Mouse (Mus musculus) CH12.LX (cell line): ENCODE results near the gene Ptms.

Source experiments
- CTCF ChIP-seq, 2 experiments: IDR thresholded peaks in 1 of 2; conservative IDR thresholded peaks in 1 of 2; 2 replicates each; pipeline ENCODE4 v1.5.1; 2011 to 2012; ENCODE audit warnings: low read depth in 2 of 2, low read length in 2 of 2, improper control_type of control experiment in 1 of 2, inconsistent platforms in 1 of 2, mild to moderate bottlenecking in 1 of 2, moderate library complexity in 1 of 2
- MAFK ChIP-seq: IDR thresholded peaks from 2 replicates; pipeline ENCODE4 v1.6.1; 2011; ENCODE audit warnings: low read length, improper control_type of control experiment; ENCODE audit not compliant: insufficient replicate concordance
- MAX ChIP-seq: IDR thresholded peaks from 2 replicates; pipeline ENCODE4 v1.6.1; 2011; ENCODE audit warnings: low read length, improper control_type of control experiment
- MAZ ChIP-seq: IDR thresholded peaks from 2 replicates; pipeline ENCODE4 v1.6.1; 2012; ENCODE audit warnings: low read depth, mild to moderate bottlenecking, inconsistent platforms, low read length, improper control_type of control experiment, moderate library complexity
- POLR2A ChIP-seq: IDR thresholded peaks from 2 replicates; pipeline ENCODE4 v1.6.1; 2011; ENCODE audit warnings: low read depth, mild to moderate bottlenecking, improper control_type of control experiment, low read length
- POLR2AphosphoS2 ChIP-seq: IDR thresholded peaks from 2 replicates; pipeline ENCODE4 v1.6.1; 2011; ENCODE audit warnings: low read depth, low read length, improper control_type of control experiment
- SIN3A ChIP-seq: IDR thresholded peaks from 2 replicates; pipeline ENCODE4 v1.6.1; 2012; ENCODE audit warnings: low read length, improper control_type of control experiment, inconsistent platforms
- USF1 ChIP-seq: IDR thresholded peaks from 2 replicates; pipeline ENCODE4 v1.6.1; 2014; ENCODE audit warnings: low read depth, mild to moderate bottlenecking, inconsistent platforms, low read length, improper control_type of control experiment
- ZC3H11A ChIP-seq: IDR thresholded peaks from 2 replicates; pipeline ENCODE4 v1.6.1; 2012; ENCODE audit warnings: low read depth, mild to moderate bottlenecking, inconsistent platforms, low read length, improper control_type of control experiment

DNA sequence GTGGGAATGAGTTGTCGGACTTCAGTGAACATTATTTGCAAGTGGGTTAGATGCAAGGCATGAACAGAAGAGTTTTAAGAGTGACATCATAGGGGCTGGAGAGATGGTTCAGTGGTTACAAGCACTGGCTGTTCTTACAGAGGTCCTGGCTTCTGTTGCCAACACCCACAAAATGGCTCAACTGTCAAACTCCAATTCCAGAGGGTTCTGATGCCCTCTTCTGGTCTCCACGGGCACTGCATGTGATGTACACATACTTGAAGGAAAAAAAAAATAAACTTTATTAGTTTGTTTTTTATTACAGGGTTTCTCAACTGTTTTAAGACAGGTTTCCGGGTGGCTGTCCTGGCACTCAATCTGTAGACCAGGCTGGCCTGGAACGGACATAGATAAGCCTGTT lies 47.9 kb upstream of the Ptms start:
- TF ChIP-seq POLR2AphosphoS2 (no peak; the same call in 1 of the 2 replicates), ZC3H11A (no peak), MAFK (no peak), CTCF (conservative IDR thresholded peaks at IDR 0.05 in 1 of 2, IDR thresholded peaks at IDR 0.05 in 1 of 2; ENCODE audit: low read depth in 2 of 2, low read length in 2 of 2) (peak; percentile 34 to 68), MAX (no peak), MAZ (no peak), USF1 (no peak), SIN3A (no peak), POLR2A (no peak)
